Mouse (Mus musculus): ENCODE data around the gene Dusp1.

GRCm38 (mm10) chr17:26492246-26492645 lies 69.7 kb downstream of the Dusp1 start:
- TF ChIP-seq POLR2A (IDR thresholded peaks at IDR 0.05; ENCODE audit: low read depth, low read length) (no peak), CTCF (IDR thresholded peaks at IDR 0.05; ENCODE audit: extremely low read depth, insufficient read length, insufficient replicate concordance, low read depth, low read length) (no peak)

Measured in small intestine, adult 2 months (tissue).